Mouse (Mus musculus): ENCODE data around the gene Cd200r1. TPM values are rescaled to one million over a fixed set of nuclear protein-coding genes. Genes with fewer than 3 reads are reported as not detected.
A peak's percentile ranks its signal among the peaks of the same experiment; 100 is the strongest.

Cd200r1 gene
- 0.14 and 0.23 TPM in 2 replicates for polyA plus RNA-seq (2012; rRNA removed)

- no peak within 1 kb of the TSS; the same call in 1 of the 2 replicates for H3K4me3 ChIP-seq (ENCODE audit: insufficient read depth, low read depth, low read length)
- no peak for DNase-seq
Observed at GRCm38 (mm10) chr16:44765555-44766319, at the start of gene Cd200r1. Gene Cd200r1 (plus strand): TSS chr16:44765736.

GRCm38 (mm10) chr16:44716305-44717140 is 49.0 kb upstream of the Cd200r1 start:
- TF ChIP-seq CTCF (conservative IDR thresholded peaks at IDR 0.05; ENCODE audit: insufficient read depth, insufficient read length, low read depth, low read length) (no peak), POLR2A (IDR thresholded peaks at IDR 0.05; ENCODE audit: low read depth, low read length) (no peak)
- peak; percentile 74 for DNase-seq
- no peaks in the 10 kb centered on the region for H3K27me3 ChIP-seq (replicated peaks; ENCODE audit: control insufficient read depth, insufficient read depth, low read length)
- 17% methylated on average over 10 of the region's 10 CpGs for WGBS
- H3K27ac ChIP-seq (ENCODE audit: insufficient read depth, low read depth, low read length), result peak overlapping the region; percentile 55; the same call in 1 of the 2 replicates
- H3K4me3 ChIP-seq (ENCODE audit: insufficient read depth, low read depth, low read length), result peak overlapping the region; percentile 19; the same call in 1 of the 2 replicates
- H3K36me3 ChIP-seq (ENCODE audit: control insufficient read depth, insufficient read depth, low read length), result no peaks in the 10 kb centered on the region
- no peaks in the 10 kb centered on the region; the same call in 1 of the 2 replicates for H3K4me1 ChIP-seq (ENCODE audit: control insufficient read depth, insufficient read depth, low read length)

More at GRCm38 (mm10) chr16:44765555-44766319, at the start of gene Cd200r1:
- 73% methylated on average over 22 of the region's 22 CpGs for WGBS
- Histone ChIP-seq H3K4me1 (ENCODE audit: control insufficient read depth, insufficient read depth, low read length) (no peaks in the 10 kb centered on the region), H3K27ac (ENCODE audit: insufficient read depth, low read depth, low read length) (no peak within 1 kb of the TSS), H3K36me3 (ENCODE audit: control insufficient read depth, insufficient read depth, low read length) (no peaks in the 10 kb centered on the region), H3K27me3 (replicated peaks; ENCODE audit: control insufficient read depth, insufficient read depth, low read length) (no peaks in the 10 kb centered on the region)
- TF ChIP-seq POLR2A (IDR thresholded peaks at IDR 0.05; ENCODE audit: low read depth, low read length), result no peak
- no peak for TF ChIP-seq CTCF (conservative IDR thresholded peaks at IDR 0.05; ENCODE audit: insufficient read depth, insufficient read length, low read depth, low read length)

- WGBS, result 80% methylated on average over 2 of the region's 2 CpGs
- TF ChIP-seq POLR2A (IDR thresholded peaks at IDR 0.05; ENCODE audit: low read depth, low read length) (no peak), CTCF (conservative IDR thresholded peaks at IDR 0.05; ENCODE audit: insufficient read depth, insufficient read length, low read depth, low read length) (no peak)
Observed at GRCm38 (mm10) chr16:44717141-44717634, 48.3 kb upstream of the Cd200r1 start.

GRCm38 (mm10) chr16:44717838-44718237 is 47.7 kb upstream of the Cd200r1 start:
- H3K27ac ChIP-seq (ENCODE audit: insufficient read depth, low read depth, low read length), result no peak overlapping the region
- WGBS, result 79% methylated on average over 2 of the region's 2 CpGs

More at GRCm38 (mm10) chr16:44717141-44717634, 48.3 kb upstream of the Cd200r1 start:
- DNase-seq, result no peak
- Histone ChIP-seq H3K36me3 (ENCODE audit: control insufficient read depth, insufficient read depth, low read length) (no peaks in the 10 kb centered on the region), H3K4me3 (ENCODE audit: insufficient read depth, low read depth, low read length) (no peak overlapping the region), H3K4me1 (ENCODE audit: control insufficient read depth, insufficient read depth, low read length) (no peaks in the 10 kb centered on the region; the same call in 1 of the 2 replicates), H3K27me3 (replicated peaks; ENCODE audit: control insufficient read depth, insufficient read depth, low read length) (no peaks in the 10 kb centered on the region), H3K27ac (ENCODE audit: insufficient read depth, low read depth, low read length) (no peak overlapping the region)

GRCm38 (mm10) chr16:44719349-44719748 is 46.2 kb upstream of the Cd200r1 start:
- H3K4me3 ChIP-seq (ENCODE audit: insufficient read depth, low read depth, low read length), result no peak overlapping the region
- no peak for TF ChIP-seq CTCF (conservative IDR thresholded peaks at IDR 0.05; ENCODE audit: insufficient read depth, insufficient read length, low read depth, low read length)
- TF ChIP-seq POLR2A (IDR thresholded peaks at IDR 0.05; ENCODE audit: low read depth, low read length), result no peak
- no peaks in the 10 kb centered on the region for H3K36me3 ChIP-seq (ENCODE audit: control insufficient read depth, insufficient read depth, low read length)
- 67% methylated on average over 7 of the region's 7 CpGs for WGBS
- DNase-seq, result peak; percentile 70
- no peak overlapping the region for H3K27ac ChIP-seq (ENCODE audit: insufficient read depth, low read depth, low read length)
- peaks cover 3% of the 10 kb centered on the region; the same call in 1 of the 2 replicates for H3K4me1 ChIP-seq (ENCODE audit: control insufficient read depth, insufficient read depth, low read length)
- no peaks in the 10 kb centered on the region for H3K27me3 ChIP-seq (replicated peaks; ENCODE audit: control insufficient read depth, insufficient read depth, low read length)

More at GRCm38 (mm10) chr16:44717838-44718237, 47.7 kb upstream of the Cd200r1 start:
- H3K4me3 ChIP-seq (ENCODE audit: insufficient read depth, low read depth, low read length), result no peak overlapping the region
- H3K4me1 ChIP-seq (ENCODE audit: control insufficient read depth, insufficient read depth, low read length), result no peaks in the 10 kb centered on the region; the same call in 1 of the 2 replicates
- no peaks in the 10 kb centered on the region for H3K36me3 ChIP-seq (ENCODE audit: control insufficient read depth, insufficient read depth, low read length)
- H3K27me3 ChIP-seq (replicated peaks; ENCODE audit: control insufficient read depth, insufficient read depth, low read length), result no peaks in the 10 kb centered on the region
- TF ChIP-seq CTCF (conservative IDR thresholded peaks at IDR 0.05; ENCODE audit: insufficient read depth, insufficient read length, low read depth, low read length) (0 out of 2 replicates have a peak, but pooled peaks have one; percentile 2), POLR2A (IDR thresholded peaks at IDR 0.05; ENCODE audit: low read depth, low read length) (no peak)
- no peak for DNase-seq

GRCm38 (mm10) chr16:44720518-44720917 is 45.0 kb upstream of the Cd200r1 start:
- H3K4me3 ChIP-seq (ENCODE audit: insufficient read depth, low read depth, low read length), result no peak overlapping the region
- TF ChIP-seq POLR2A (IDR thresholded peaks at IDR 0.05; ENCODE audit: low read depth, low read length) (no peak), CTCF (conservative IDR thresholded peaks at IDR 0.05; ENCODE audit: insufficient read depth, insufficient read length, low read depth, low read length) (no peak)
- WGBS, result 73% methylated on average over 3 of the region's 3 CpGs
- H3K27me3 ChIP-seq (replicated peaks; ENCODE audit: control insufficient read depth, insufficient read depth, low read length), result no peaks in the 10 kb centered on the region
- no peaks in the 10 kb centered on the region for H3K36me3 ChIP-seq (ENCODE audit: control insufficient read depth, insufficient read depth, low read length)
- peaks cover 6% of the 10 kb centered on the region for H3K4me1 ChIP-seq (ENCODE audit: control insufficient read depth, insufficient read depth, low read length)
- H3K27ac ChIP-seq (ENCODE audit: insufficient read depth, low read depth, low read length), result no peak overlapping the region
- DNase-seq, result peak; percentile 21

All from kidney, adult 2 months (tissue).